Mouse (Mus musculus) hindbrain, embryonic 13.5 days (tissue): ENCODE measurements around the gene Slc17a6. TPM values are rescaled to one million over a fixed set of nuclear protein-coding genes. Genes with fewer than 3 reads are reported as not detected.

Experiments used
- ATAC-seq: fragments of 200-750 bp; cut with Nextera tagmentation; 2 replicates; pipeline ENCODE4 v1.8.0; 2017; ENCODE audit warnings: moderate TSS enrichment; ENCODE audit not compliant: low FRiP score
- H3K27ac ChIP-seq: fragments of 300-500 bp; sonication (generic); 2 replicates; pipeline ENCODE4 v1.5.1; 2015; ENCODE audit warnings: inconsistent platforms, mild to moderate bottlenecking, moderate library complexity
- H3K27me3 ChIP-seq: fragments of 300-500 bp; sonication (generic); 2 replicates; pipeline ENCODE4 v1.6.1; 2015; ENCODE audit warnings: mild to moderate bottlenecking, inconsistent platforms
- H3K36me3 ChIP-seq: fragments of 300-500 bp; sonication (generic); 2 replicates; pipeline ENCODE4 v1.6.1; 2015; ENCODE audit warnings: mild to moderate bottlenecking, inconsistent platforms
- H3K4me1 ChIP-seq: fragments of 300-500 bp; sonication (generic); replicated peaks from 2 replicates; pipeline ENCODE4 v1.6.1; 2015; ENCODE audit warnings: inconsistent platforms
- H3K4me2 ChIP-seq: fragments of 300-500 bp; sonication (generic); 2 replicates; pipeline ENCODE4 v1.6.1; 2015; ENCODE audit warnings: inconsistent platforms, mild to moderate bottlenecking, moderate library complexity
- H3K4me3 ChIP-seq: fragments of 300-500 bp; sonication (generic); 2 replicates; pipeline ENCODE4 v1.5.1; 2015; ENCODE audit warnings: mild to moderate bottlenecking, inconsistent platforms
- H3K9ac ChIP-seq: fragments of 300-500 bp; sonication (generic); 2 replicates; pipeline ENCODE4 v1.6.1; 2015; ENCODE audit warnings: mild to moderate bottlenecking, inconsistent platforms
- H3K9me3 ChIP-seq: fragments of 300-500 bp; sonication (generic); 2 replicates; pipeline ENCODE4 v1.6.1; 2016; ENCODE audit warnings: inconsistent platforms
- WGBS: fragments of 180-500 bp; shearing (Covaris S2); methylation state at CpG from one replicate; pipeline ENCODE4 v1.1.7; 2015; 5-methylcytosine and 5-hydroxymethylcytosine counted together
- polyA plus RNA-seq: library from polyadenylated mRNA; unstranded; fragments of >200 nt; fragmentation: Nextera tagmentation; extraction: Ambion mirVana; gene quantifications from 2 replicates; pipeline ENCODE4 v1.2.1, GENCODE M21; 2015

Slc17a6 gene
- polyA plus RNA-seq, result 78.6 and 80.9 TPM in 2 replicates

DNA sequence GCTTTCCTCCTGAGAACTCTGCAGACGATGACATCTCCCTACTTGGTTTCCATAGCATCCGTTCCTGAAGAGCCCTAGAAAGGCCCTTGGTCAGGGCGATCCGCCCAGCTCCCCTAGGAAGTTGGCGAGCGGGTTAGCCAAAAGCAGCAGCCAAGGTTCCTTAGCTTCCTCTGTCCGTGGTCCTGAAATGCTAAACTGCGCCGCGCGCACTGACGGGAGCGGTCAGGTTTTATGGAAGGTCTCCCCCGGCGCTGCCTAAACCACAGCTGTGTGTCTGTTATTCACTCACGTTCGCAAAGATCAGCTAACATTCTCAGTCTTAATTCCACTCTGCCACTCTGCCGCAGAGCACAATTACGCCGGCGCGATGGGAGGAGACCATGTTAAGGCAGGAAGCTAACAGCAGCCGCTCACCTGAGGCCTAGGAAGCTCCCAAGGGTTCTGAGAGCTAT is at the start of gene Slc17a6:
Gene Slc17a6, plus strand, starts transcription at position 313 of the 452 bp plus-strand sequence.
- H3K4me3 ChIP-seq, result peak within 1 kb of the TSS; percentile 45
- peaks cover 61% of the 10 kb centered on the region for H3K27me3 ChIP-seq
- no peaks in the 10 kb centered on the region for H3K36me3 ChIP-seq
- H3K9me3 ChIP-seq, result no peaks in the 10 kb centered on the region
- peaks cover 12% of the 10 kb centered on the region; the same call in 1 of the 2 replicates for H3K4me1 ChIP-seq
- under 1% methylated on average over 23 of the region's 23 CpGs for WGBS
- H3K4me2 ChIP-seq, result peak within 1 kb of the TSS; percentile 51
- H3K27ac ChIP-seq, result peak within 1 kb of the TSS; percentile 98
- peak within 1 kb of the TSS; percentile 81 for H3K9ac ChIP-seq
- ATAC-seq, result peak; percentile 60

DNA sequence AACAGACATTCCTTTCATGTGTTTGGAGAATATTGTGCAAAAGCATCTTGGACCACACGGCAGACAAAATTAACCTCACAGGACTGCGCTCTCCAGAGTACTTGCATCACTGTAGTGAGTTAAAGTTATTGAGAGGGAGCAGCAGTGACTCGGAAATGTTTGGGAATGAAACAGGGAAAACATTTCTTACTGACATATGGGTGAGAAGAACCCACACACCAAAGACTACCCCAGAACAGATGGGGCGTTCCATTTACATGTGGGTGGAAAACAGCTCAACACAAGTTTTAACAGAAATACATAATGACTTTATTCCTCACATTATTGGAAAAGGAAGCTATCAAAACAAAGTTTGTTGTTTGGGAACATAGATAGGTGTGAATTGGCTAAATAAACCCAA is 21.8 kb upstream of the Slc17a6 start:
- 87% methylated on average over 4 of the region's 4 CpGs for WGBS
- Histone ChIP-seq H3K9ac (no peak overlapping the region), H3K36me3 (no peaks in the 10 kb centered on the region), H3K9me3 (no peaks in the 10 kb centered on the region), H3K4me3 (no peak overlapping the region), H3K27me3 (no peaks in the 10 kb centered on the region), H3K27ac (no peak overlapping the region), H3K4me2 (no peak overlapping the region), H3K4me1 (no peaks in the 10 kb centered on the region)
- ATAC-seq, result no peak

- Histone ChIP-seq H3K27me3 (no peaks in the 10 kb centered on the region), H3K4me3 (no peak overlapping the region), H3K4me2 (no peak overlapping the region), H3K4me1 (no peaks in the 10 kb centered on the region), H3K36me3 (no peaks in the 10 kb centered on the region), H3K9ac (no peak overlapping the region), H3K27ac (no peak overlapping the region), H3K9me3 (no peaks in the 10 kb centered on the region)
- 94% methylated on average over 12 of the region's 12 CpGs for WGBS
- no peak for ATAC-seq
Measured at GRCm38 (mm10) chr7:51603741-51604140, 18.1 kb upstream of the Slc17a6 start.

DNA sequence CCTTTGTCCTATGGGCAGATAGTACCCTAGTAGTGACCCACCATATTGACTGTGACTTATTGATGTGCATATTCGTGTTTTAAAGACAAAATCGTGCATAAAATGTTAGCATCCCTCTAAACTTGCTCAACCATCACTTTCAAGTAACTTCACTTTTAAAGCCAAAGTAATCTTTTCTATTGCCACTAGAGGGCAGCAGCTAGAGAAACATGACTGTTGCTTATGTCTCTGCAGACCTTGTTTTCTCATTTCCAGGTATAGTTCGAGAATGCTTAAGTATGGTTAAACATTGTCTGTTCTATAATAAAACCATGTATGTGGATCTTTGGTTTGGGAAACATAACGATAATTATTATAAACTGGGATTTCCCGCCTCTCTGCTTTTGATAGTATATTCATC is 7.4 kb upstream of the Slc17a6 start:
- no peak overlapping the region for H3K4me3 ChIP-seq
- H3K4me2 ChIP-seq, result no peak overlapping the region
- no peaks in the 10 kb centered on the region for H3K36me3 ChIP-seq
- 0 out of 2 replicates have a peak, but pooled peaks cover 7% of the 10 kb centered on the region for H3K4me1 ChIP-seq
- no peak overlapping the region for H3K27ac ChIP-seq
- H3K27me3 ChIP-seq, result peaks cover 4% of the 10 kb centered on the region; the same call in 1 of the 2 replicates
- WGBS, result 46% methylated on average over 5 of the region's 5 CpGs
- no peak for ATAC-seq
- H3K9me3 ChIP-seq, result no peaks in the 10 kb centered on the region
- no peak overlapping the region for H3K9ac ChIP-seq

- H3K27me3 ChIP-seq, result peaks cover 32% of the 10 kb centered on the region
- H3K9ac ChIP-seq, result no peak overlapping the region
- H3K4me1 ChIP-seq, result 0 out of 2 replicates have a peak, but pooled peaks cover 7% of the 10 kb centered on the region
- no peaks in the 10 kb centered on the region for H3K9me3 ChIP-seq
- no peak overlapping the region for H3K4me2 ChIP-seq
- no peak overlapping the region for H3K4me3 ChIP-seq
- H3K36me3 ChIP-seq, result no peaks in the 10 kb centered on the region
- no peak for ATAC-seq
- peak overlapping the region; percentile 53 for H3K27ac ChIP-seq
Measured at GRCm38 (mm10) chr7:51617941-51618340, 3.9 kb upstream of the Slc17a6 start.

- Histone ChIP-seq H3K4me2 (0 out of 2 replicates have a peak overlapping the region, but pooled peaks have one; percentile 17), H3K27ac (no peak overlapping the region)
- ATAC-seq, result no peak
Measured at GRCm38 (mm10) chr7:51618412-51618811, 3.4 kb upstream of the Slc17a6 start.

DNA sequence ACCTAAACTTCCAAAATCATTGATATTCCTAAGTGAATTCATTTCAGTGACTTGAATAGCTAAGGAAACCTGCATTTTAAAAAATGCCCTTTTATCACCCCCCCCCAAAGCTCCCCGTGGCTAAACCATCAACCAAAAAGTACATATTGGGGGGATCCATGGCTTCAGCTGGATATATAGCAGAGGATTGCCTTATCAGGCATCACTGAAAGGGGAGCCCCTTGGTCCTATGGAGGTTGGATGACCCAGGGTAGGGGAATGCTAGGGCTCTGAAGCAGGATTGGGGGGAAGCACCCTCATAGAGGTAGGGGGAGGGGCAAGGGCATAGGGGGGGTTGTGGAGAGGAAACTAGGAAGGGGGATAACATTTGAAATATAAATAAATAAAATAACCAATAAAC is 1.8 kb upstream of the Slc17a6 start:
- Histone ChIP-seq H3K4me2 (peak overlapping the region; percentile 34), H3K4me3 (no peak overlapping the region), H3K27ac (peak overlapping the region; percentile 52; the same call in 1 of the 2 replicates), H3K27me3 (peaks cover 48% of the 10 kb centered on the region), H3K4me1 (0 out of 2 replicates have a peak, but pooled peaks cover 7% of the 10 kb centered on the region), H3K9me3 (no peaks in the 10 kb centered on the region), H3K36me3 (no peaks in the 10 kb centered on the region), H3K9ac (no peak overlapping the region)
- no peak for ATAC-seq
- 38% methylated on average over 1 of the region's 1 CpGs for WGBS

More at GRCm38 (mm10) chr7:51618412-51618811, 3.4 kb upstream of the Slc17a6 start:
- Histone ChIP-seq H3K9me3 (no peaks in the 10 kb centered on the region), H3K27me3 (peaks cover 32% of the 10 kb centered on the region), H3K4me1 (0 out of 2 replicates have a peak, but pooled peaks cover 7% of the 10 kb centered on the region), H3K9ac (no peak overlapping the region), H3K36me3 (no peaks in the 10 kb centered on the region), H3K4me3 (no peak overlapping the region)
- WGBS, result 23% methylated on average over 2 of the region's 2 CpGs

DNA sequence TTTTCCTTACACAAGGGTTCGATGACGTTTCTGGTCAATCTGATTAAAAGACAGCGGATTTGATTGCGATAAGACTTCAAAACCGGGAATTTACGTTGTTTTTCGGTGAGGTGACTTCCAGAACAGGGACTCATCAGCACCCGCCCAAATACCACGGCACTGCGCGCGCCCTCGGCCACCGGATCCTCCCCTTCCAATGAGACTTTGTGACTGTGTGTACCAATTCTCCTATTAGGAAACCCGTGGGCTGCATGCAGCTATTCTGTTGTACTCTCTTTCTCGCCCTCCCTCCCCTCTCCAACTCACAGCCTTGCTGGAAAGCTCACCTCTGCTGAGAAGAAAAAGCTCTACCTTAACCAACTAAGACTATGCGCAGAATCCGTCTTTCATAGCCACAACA is 390 bp downstream of the Slc17a6 start:
- WGBS, result under 1% methylated on average over 18 of the region's 18 CpGs
- Histone ChIP-seq H3K9me3 (no peaks in the 10 kb centered on the region), H3K36me3 (no peaks in the 10 kb centered on the region), H3K27ac (peak overlapping the region; percentile 98), H3K4me3 (peak overlapping the region; percentile 45), H3K4me1 (peaks cover 16% of the 10 kb centered on the region; the same call in 1 of the 2 replicates), H3K9ac (peak overlapping the region; percentile 81), H3K27me3 (peaks cover 65% of the 10 kb centered on the region), H3K4me2 (peak overlapping the region; percentile 51)
- ATAC-seq, result peak; percentile 27; the same call in 1 of the 2 replicates

- WGBS, result 6% methylated on average over 5 of the region's 5 CpGs
- peaks cover 70% of the 10 kb centered on the region for H3K27me3 ChIP-seq
Measured at GRCm38 (mm10) chr7:51622666-51623065, 860 bp downstream of the Slc17a6 start.

DNA sequence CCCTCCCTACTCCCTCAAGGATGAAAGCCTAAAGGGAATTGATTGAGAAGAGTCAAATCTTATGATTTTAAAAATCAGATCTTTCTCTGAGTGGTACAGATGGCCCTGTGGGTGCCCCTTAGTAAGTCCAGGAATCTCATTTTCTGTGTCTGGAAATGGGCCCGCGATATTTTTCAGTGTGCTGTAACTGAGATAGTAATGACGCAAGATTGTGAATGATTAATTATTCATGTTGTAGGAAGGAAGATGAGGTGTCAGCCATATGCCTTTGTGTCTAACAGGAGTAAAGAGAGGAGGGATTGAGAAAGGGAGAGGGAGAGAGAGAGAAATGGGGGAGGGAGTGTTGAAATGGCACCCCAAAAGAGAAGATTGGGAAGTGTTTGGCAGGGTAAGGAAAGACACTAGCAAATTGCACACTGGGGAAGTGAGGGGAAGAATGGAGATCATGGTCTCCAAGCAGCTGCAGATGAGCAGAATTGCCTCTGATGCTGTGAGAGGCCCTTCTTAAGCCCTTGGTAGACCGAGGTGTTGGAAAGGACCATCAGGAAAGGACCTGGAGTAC is 2.6 kb downstream of the Slc17a6 start:
- WGBS, result 1% methylated on average over 4 of the region's 4 CpGs
- peak overlapping the region; percentile 93 for H3K27ac ChIP-seq
- peak overlapping the region; percentile 89 for H3K9ac ChIP-seq
- peak; percentile 19 for ATAC-seq
- H3K4me2 ChIP-seq, result peak overlapping the region; percentile 62
- H3K36me3 ChIP-seq, result no peaks in the 10 kb centered on the region
- peaks cover 12% of the 10 kb centered on the region; the same call in 1 of the 2 replicates for H3K4me1 ChIP-seq
- peaks cover 77% of the 10 kb centered on the region for H3K27me3 ChIP-seq
- H3K4me3 ChIP-seq, result peak overlapping the region; percentile 50
- no peaks in the 10 kb centered on the region for H3K9me3 ChIP-seq

More at GRCm38 (mm10) chr7:51622666-51623065, 860 bp downstream of the Slc17a6 start:
- peak overlapping the region; percentile 98 for H3K27ac ChIP-seq
- peak overlapping the region; percentile 45 for H3K4me3 ChIP-seq
- no peaks in the 10 kb centered on the region for H3K36me3 ChIP-seq
- H3K4me1 ChIP-seq, result peaks cover 19% of the 10 kb centered on the region; the same call in 1 of the 2 replicates
- no peaks in the 10 kb centered on the region for H3K9me3 ChIP-seq
- ATAC-seq, result no peak
- H3K4me2 ChIP-seq, result no peak overlapping the region
- H3K9ac ChIP-seq, result peak overlapping the region; percentile 81

GRCm38 (mm10) chr7:51625161-51625560 is 3.4 kb downstream of the Slc17a6 start:
- H3K27me3 ChIP-seq, result peaks cover 76% of the 10 kb centered on the region
- ATAC-seq, result no peak

DNA sequence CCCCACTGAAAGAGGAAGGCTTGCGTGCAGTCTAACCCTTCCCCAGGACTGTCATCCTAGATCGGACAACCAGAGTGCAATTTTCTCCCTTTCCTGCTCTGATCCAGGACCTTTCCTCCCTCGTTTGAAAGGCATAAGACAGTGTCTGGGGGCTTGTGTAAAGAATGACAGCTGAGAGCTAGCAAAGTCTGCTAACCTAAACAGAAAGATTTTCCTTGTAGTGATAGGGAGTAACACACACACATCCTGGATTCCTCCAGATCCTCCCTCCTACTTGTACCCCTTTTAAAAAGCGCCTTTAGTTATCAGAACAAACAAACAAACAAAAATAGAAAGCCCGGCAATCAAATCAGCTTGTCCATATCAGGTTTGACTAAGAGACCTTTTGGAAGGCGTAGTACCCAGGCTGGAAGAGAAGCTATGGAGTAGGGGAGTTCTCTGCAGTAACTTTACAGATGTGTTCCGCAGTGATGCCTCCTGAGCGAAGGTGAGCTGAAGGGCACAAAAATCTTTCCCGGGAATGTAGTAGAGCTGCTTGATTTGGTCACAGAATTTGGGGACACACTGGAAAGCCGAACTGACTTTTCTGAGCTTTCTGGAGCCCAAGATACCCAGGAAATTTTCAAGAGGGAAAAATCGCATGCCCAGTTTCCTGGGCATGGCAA is 3.9 kb downstream of the Slc17a6 start:
- Histone ChIP-seq H3K4me1 (peaks cover 12% of the 10 kb centered on the region; the same call in 1 of the 2 replicates), H3K27ac (peak overlapping the region; percentile 93), H3K4me2 (peak overlapping the region; percentile 62), H3K4me3 (peak overlapping the region; percentile 50), H3K9me3 (no peaks in the 10 kb centered on the region), H3K27me3 (peaks cover 77% of the 10 kb centered on the region), H3K36me3 (no peaks in the 10 kb centered on the region), H3K9ac (peak overlapping the region; percentile 89)
- ATAC-seq, result no peak
- WGBS, result 3% methylated on average over 11 of the region's 11 CpGs

More at GRCm38 (mm10) chr7:51625161-51625560, 3.4 kb downstream of the Slc17a6 start:
- 0% methylated on average over 23 of the region's 23 CpGs for WGBS
- H3K9ac ChIP-seq, result peak overlapping the region; percentile 89
- peak overlapping the region; percentile 62 for H3K4me2 ChIP-seq
- H3K27ac ChIP-seq, result peak overlapping the region; percentile 93
- H3K36me3 ChIP-seq, result no peaks in the 10 kb centered on the region
- no peaks in the 10 kb centered on the region for H3K9me3 ChIP-seq
- H3K4me3 ChIP-seq, result peak overlapping the region; percentile 50
- peaks cover 12% of the 10 kb centered on the region; the same call in 1 of the 2 replicates for H3K4me1 ChIP-seq
